Mouse (Mus musculus) intestine, embryonic 15.5 days (tissue): ENCODE measurements around the gene Slc22a13. TPM values are rescaled to one million over a fixed set of nuclear protein-coding genes. Genes with fewer than 3 reads are reported as not detected.

Experiments used
- ATAC-seq: fragments of 200-750 bp; cut with Nextera tagmentation; 2 replicates; pipeline ENCODE4 v1.8.0; 2017; ENCODE audit warnings: moderate TSS enrichment, moderate library complexity
- H3K27ac ChIP-seq: fragments of 300-500 bp; sonication (generic); 2 replicates; pipeline ENCODE4 v1.5.1; 2015; ENCODE audit warnings: mild to moderate bottlenecking, inconsistent platforms
- H3K27me3 ChIP-seq: fragments of 300-500 bp; sonication (generic); replicated peaks from 2 replicates; pipeline ENCODE4 v1.6.1; 2015; ENCODE audit warnings: inconsistent platforms
- H3K36me3 ChIP-seq: fragments of 300-500 bp; sonication (generic); 2 replicates; pipeline ENCODE4 v1.6.1; 2015; ENCODE audit warnings: inconsistent platforms
- H3K4me1 ChIP-seq: fragments of 300-500 bp; sonication (generic); replicated peaks from 2 replicates; pipeline ENCODE4 v1.6.1; 2015; ENCODE audit warnings: inconsistent platforms
- H3K4me2 ChIP-seq: fragments of 300-500 bp; sonication (generic); replicated peaks from 2 replicates; pipeline ENCODE4 v1.6.1; 2015; ENCODE audit warnings: mild to moderate bottlenecking, inconsistent platforms
- H3K4me3 ChIP-seq: fragments of 300-500 bp; sonication (generic); replicated peaks from 2 replicates; pipeline ENCODE4 v1.5.1; 2015; ENCODE audit warnings: inconsistent platforms
- H3K9ac ChIP-seq: fragments of 300-500 bp; sonication (generic); 2 replicates; pipeline ENCODE4 v1.6.1; 2015; ENCODE audit warnings: inconsistent platforms
- H3K9me3 ChIP-seq: fragments of 300-500 bp; sonication (generic); 2 replicates; pipeline ENCODE4 v1.6.1; 2016; ENCODE audit warnings: inconsistent platforms
- WGBS: fragments of 180-500 bp; shearing (Covaris S2); methylation state at CpG from one replicate; pipeline ENCODE4 v1.1.7; 2015; 5-methylcytosine and 5-hydroxymethylcytosine counted together
- polyA plus RNA-seq: library from polyadenylated mRNA; unstranded; fragments of >200 nt; fragmentation: Nextera tagmentation; extraction: Ambion mirVana; gene quantifications from 2 replicates; pipeline ENCODE4 v1.2.1, GENCODE M21; 2015

Gene Slc22a13
- polyA plus RNA-seq, 1 experiment from 2014 or later, result not detected

DNA sequence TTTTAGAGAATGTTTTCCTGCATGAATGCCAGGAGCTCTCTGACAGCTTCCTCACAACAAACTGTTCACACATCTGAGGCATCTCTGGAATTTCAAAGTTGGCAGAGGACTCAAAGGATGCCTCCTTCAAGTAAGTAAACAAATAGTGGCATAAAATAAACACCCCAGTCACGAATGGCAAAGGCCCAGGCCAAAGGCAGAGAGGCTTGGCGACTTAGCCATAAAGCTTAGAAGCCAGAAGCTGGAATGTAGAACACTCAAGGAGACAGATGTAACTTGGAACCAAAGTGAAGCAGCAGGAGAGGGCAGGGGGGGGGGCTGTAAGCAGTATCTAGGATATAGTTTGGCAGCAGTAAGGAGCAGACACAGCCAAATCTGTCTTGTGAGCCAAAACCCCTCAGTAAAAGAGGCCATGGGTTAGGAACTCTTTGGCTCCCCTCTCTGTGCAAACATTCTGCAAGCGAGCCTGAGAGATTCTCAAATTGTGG lies 27.6 kb downstream of the Slc22a13 start:
- H3K4me2 ChIP-seq, result no peak overlapping the region
- no peak overlapping the region for H3K9ac ChIP-seq
- no peaks in the 10 kb centered on the region; the same call in 1 of the 2 replicates for H3K4me1 ChIP-seq
- whole genome bisulfite sequencing, result 15% methylated on average over 3 of the region's 3 CpGs
- peak; percentile 45 for ATAC-seq
- no peaks in the 10 kb centered on the region for H3K27me3 ChIP-seq
- peak overlapping the region; percentile 51; the same call in 1 of the 2 replicates for H3K27ac ChIP-seq
- H3K4me3 ChIP-seq, result no peak overlapping the region
- no peaks in the 10 kb centered on the region for H3K9me3 ChIP-seq
- H3K36me3 ChIP-seq, result no peaks in the 10 kb centered on the region

DNA sequence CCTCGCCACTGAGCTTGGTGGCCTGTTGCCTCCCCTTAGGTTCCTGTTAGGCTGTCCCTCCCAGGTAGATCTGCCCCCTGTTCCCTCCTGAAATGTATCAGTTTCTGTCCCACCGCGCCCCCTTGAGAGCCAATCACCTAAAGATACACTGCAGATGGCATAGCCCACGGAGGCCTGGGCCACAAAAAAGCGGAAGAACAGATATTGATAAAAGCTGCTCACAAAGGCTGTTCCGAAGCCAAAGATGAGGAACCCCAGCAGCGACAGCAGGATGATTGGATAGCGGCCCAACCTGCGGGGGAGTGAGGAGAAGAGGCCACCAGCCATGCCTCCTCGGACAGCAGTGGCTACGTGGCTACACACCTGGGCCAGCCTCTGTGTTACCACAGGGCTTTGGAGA lies 29.6 kb downstream of the Slc22a13 start:
- H3K4me2 ChIP-seq, result no peak overlapping the region
- no peaks in the 10 kb centered on the region for H3K9me3 ChIP-seq
- H3K27me3 ChIP-seq, result no peaks in the 10 kb centered on the region
- no peak overlapping the region for H3K4me3 ChIP-seq
- H3K4me1 ChIP-seq, result no peaks in the 10 kb centered on the region; the same call in 1 of the 2 replicates
- H3K9ac ChIP-seq, result no peak overlapping the region
- no peak overlapping the region for H3K27ac ChIP-seq
- ATAC-seq, result no peak
- no peaks in the 10 kb centered on the region for H3K36me3 ChIP-seq
- WGBS, result 91% methylated on average over 11 of the region's 11 CpGs

DNA sequence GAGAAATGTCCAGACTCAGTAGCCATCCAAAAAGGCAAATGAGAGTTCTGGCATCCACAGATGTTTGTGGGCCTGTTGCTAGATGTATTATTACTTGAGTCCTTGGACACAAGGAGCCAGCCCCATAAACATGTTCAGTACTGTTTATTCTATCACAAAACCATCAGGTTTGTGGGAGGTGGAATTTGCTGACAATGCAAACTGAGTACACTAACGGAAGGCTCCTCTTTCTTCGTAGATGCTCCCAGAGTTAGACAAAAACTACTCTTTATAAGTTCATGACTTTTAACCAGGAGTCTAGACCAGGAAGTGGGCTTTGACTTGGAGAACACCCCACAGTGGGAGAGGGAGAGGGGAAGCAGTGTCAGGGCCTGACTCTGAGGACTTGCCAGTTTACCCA lies 41.3 kb downstream of the Slc22a13 start:
- H3K4me3 ChIP-seq, result no peak overlapping the region
- WGBS, result 89% methylated on average over 2 of the region's 2 CpGs
- H3K4me2 ChIP-seq, result no peak overlapping the region
- ATAC-seq, result no peak
- no peaks in the 10 kb centered on the region for H3K4me1 ChIP-seq
- H3K27ac ChIP-seq, result no peak overlapping the region
- no peak overlapping the region for H3K9ac ChIP-seq
- no peaks in the 10 kb centered on the region for H3K27me3 ChIP-seq
- no peaks in the 10 kb centered on the region for H3K36me3 ChIP-seq
- no peaks in the 10 kb centered on the region for H3K9me3 ChIP-seq

DNA sequence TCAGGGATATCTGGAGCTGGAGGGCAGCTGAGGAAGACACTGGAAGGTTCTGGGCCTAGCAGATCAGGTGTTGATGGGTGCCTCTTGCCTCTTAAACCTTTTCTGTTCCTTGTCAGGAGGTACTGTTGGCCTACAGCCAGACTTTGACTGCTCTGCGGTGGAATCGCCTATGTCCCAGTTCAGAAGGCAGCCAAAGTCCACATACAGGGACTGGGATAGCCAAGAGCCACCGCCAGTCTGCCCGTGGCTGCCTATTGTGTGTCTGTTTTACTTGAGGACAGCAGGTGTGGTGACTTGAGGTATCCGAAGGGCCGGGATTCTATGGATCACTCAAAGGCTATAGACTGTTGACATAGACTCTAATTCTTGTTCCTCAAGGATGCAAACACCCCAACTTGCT lies 43.4 kb downstream of the Slc22a13 start:
- ATAC-seq, result peak; percentile 56; the same call in 1 of the 2 replicates
- H3K4me2 ChIP-seq, result no peak overlapping the region
- H3K9ac ChIP-seq, result no peak overlapping the region
- 91% methylated on average over 6 of the region's 6 CpGs for WGBS
- H3K27me3 ChIP-seq, result no peaks in the 10 kb centered on the region
- no peaks in the 10 kb centered on the region for H3K36me3 ChIP-seq
- no peaks in the 10 kb centered on the region for H3K9me3 ChIP-seq
- no peak overlapping the region for H3K27ac ChIP-seq
- H3K4me1 ChIP-seq, result no peaks in the 10 kb centered on the region
- H3K4me3 ChIP-seq, result no peak overlapping the region

DNA sequence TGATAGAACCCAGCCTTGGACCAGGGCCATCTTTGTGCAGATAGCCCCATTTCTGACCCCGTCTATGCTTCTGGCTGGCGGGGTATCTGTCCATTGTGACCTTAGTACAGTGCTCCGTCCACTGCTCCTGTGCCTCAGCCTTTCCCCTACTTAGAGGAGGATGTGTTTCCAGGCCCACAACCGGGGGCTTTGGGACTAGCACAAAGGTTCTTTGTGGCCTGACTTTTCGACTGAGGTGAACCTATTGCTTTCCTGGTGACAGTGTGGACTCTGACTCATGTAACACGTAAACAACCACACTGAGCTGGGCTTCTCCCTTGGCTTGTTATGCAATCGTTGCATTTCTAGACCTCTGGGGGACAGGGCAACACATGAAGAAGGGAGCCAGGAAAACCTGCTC lies 44.2 kb downstream of the Slc22a13 start:
- Histone ChIP-seq H3K4me2 (no peak overlapping the region), H3K4me3 (no peak overlapping the region), H3K9me3 (no peaks in the 10 kb centered on the region), H3K36me3 (no peaks in the 10 kb centered on the region), H3K27ac (no peak overlapping the region), H3K4me1 (no peaks in the 10 kb centered on the region), H3K9ac (no peak overlapping the region), H3K27me3 (no peaks in the 10 kb centered on the region)
- ATAC-seq, result no peak
- 87% methylated on average over 7 of the region's 7 CpGs for WGBS

DNA sequence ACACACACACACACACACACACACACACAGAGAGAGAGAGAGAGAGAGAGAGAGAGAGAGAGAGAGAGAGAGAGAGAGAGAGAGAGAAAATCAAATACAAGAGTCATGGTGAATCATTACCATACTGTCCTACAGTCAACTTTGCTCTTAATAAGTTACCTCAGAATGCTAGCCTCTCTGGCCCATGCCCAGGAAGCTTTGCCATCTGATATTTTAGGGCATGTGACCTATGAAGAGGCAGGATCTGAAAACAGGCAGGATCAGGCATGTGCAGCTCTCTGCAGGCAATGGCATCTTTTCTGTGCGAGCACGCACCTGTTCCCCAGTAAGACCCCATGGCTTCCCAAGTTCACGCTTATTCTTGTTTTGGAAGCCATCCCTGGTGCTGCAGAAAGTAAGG lies 48.2 kb downstream of the Slc22a13 start:
- no peak overlapping the region for H3K27ac ChIP-seq
- WGBS, result 86% methylated on average over 3 of the region's 3 CpGs
- no peak overlapping the region for H3K9ac ChIP-seq
- ATAC-seq, result no peak
- no peaks in the 10 kb centered on the region for H3K36me3 ChIP-seq
- no peak overlapping the region for H3K4me2 ChIP-seq
- no peaks in the 10 kb centered on the region for H3K9me3 ChIP-seq
- no peak overlapping the region for H3K4me3 ChIP-seq
- H3K27me3 ChIP-seq, result peaks cover 4% of the 10 kb centered on the region; the same call in 1 of the 2 replicates
- no peaks in the 10 kb centered on the region for H3K4me1 ChIP-seq

DNA sequence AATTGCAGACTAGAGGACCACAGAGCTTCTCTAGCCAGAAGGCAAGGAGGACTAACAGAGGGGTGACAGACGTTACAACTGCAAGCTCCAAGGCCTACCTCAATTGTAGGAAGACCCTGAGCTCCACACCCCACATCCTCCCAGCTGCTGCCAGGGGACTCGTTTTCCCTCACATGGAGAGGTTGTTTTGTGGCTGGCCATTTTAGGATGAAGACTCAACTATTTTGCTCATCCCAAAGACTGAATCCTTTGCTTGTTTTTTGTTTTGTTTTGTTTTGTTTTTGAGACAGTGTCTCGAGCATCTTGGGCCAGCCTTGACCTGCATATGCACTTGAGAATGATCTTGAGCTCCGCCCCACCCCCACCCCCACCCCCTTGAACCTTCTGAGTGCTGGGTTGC lies 50.0 kb downstream of the Slc22a13 start, which contains the start of gene Gm47289:
Gm47289 (plus strand) TSS at position 301 of the 400 bp plus-strand sequence.
- 38% methylated on average over 4 of the region's 4 CpGs for WGBS
- Histone ChIP-seq H3K36me3 (no peaks in the 10 kb centered on the region), H3K4me3 (no peak within 1 kb of the TSS), H3K4me2 (no peak within 1 kb of the TSS), H3K9me3 (no peaks in the 10 kb centered on the region), H3K27ac (no peak within 1 kb of the TSS), H3K9ac (no peak within 1 kb of the TSS), H3K4me1 (no peaks in the 10 kb centered on the region), H3K27me3 (peaks cover 12% of the 10 kb centered on the region; the same call in 1 of the 2 replicates)
- ATAC-seq, result no peak

DNA sequence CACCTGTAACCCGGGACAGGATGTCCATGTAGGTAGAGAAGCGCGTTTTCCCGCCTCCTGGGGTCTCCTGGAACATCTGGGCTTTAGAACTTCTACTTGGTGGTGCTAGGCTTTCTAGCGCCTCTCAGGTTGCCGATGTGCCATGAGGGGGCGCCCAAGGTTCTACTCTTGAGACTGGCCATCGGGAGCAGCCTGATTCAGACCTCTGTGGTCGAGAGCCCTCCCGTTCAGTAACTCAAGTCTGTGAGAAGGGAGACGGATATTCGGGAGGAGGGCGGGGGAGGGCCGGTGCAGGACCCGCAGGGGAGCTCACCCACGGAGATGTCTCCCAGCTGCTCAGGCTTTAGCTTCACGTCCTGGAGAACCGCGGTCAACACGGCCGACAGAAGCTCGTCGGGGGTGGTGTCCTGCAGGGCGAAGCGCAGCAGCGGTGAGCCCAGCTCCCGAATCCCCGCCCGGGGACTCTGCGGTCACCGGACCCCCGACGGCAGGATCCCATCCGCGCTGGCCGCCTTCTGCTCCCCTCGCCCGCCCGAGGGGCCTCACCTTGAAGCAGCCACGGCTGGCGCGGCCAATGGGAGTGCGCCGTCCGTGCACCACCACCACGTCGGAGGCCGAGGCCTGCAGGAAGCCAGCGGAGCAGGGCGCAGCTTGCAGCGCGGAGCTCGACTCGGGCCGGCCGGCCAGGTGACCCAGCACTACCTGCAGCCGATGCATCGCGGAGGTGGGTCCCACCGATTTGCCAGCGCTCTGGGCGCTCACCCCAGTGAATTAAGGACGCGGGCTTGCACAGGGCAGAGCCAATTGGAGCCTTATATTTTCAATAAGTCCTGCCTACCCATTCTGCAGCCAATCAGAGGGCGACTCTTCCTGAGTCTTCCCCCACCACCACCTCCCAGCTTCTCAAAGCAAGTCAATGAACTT lies 52.4 kb downstream of the Slc22a13 start, which contains the start of gene Acaa1b:
Acaa1b (minus strand) TSS at position 816 of the 924 bp plus-strand sequence.
- no peak within 1 kb of the TSS for H3K27ac ChIP-seq
- peaks cover 12% of the 10 kb centered on the region; the same call in 1 of the 2 replicates for H3K27me3 ChIP-seq
- under 1% methylated on average over 64 of the region's 65 CpGs for WGBS

DNA sequence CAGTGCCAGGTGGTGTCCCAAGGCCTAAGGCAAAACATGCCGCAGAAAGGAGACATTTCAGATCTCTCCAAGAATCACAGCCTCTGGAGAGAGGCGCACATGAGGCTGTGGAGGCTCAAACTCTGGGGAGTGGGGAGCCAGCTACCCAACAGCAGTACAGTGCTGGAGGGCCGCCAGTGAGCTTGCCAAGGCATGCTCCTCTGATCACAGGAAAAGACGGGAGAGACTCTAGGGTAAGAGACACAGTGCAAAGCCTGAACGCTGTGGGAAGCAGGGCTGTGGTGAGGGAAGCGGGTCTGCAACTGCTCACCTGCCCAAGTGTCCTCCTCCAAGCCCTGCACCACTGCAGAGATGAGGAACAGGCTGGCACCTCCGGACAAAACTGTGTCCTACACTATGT lies 53.1 kb downstream of the Slc22a13 start:
- no peak for ATAC-seq
- WGBS, result 56% methylated on average over 7 of the region's 7 CpGs
- no peak overlapping the region for H3K27ac ChIP-seq
- no peaks in the 10 kb centered on the region for H3K36me3 ChIP-seq
- peaks cover 12% of the 10 kb centered on the region; the same call in 1 of the 2 replicates for H3K27me3 ChIP-seq
- no peaks in the 10 kb centered on the region for H3K9me3 ChIP-seq
- H3K4me2 ChIP-seq, result peak overlapping the region; percentile 82; the same call in 1 of the 2 replicates
- H3K4me3 ChIP-seq, result no peak overlapping the region
- no peak overlapping the region for H3K9ac ChIP-seq
- H3K4me1 ChIP-seq, result no peaks in the 10 kb centered on the region

More for the DNA sequence above, 52.4 kb downstream of the Slc22a13 start, which contains the start of gene Acaa1b:
- H3K4me3 ChIP-seq, result peak within 1 kb of the TSS; percentile 56
- H3K36me3 ChIP-seq, result no peaks in the 10 kb centered on the region
- peak within 1 kb of the TSS; percentile 82 for H3K4me2 ChIP-seq
- H3K4me1 ChIP-seq, result no peaks in the 10 kb centered on the region
- peak within 1 kb of the TSS; percentile 30; the same call in 1 of the 2 replicates for H3K9ac ChIP-seq
- peak; percentile 91 for ATAC-seq
- no peaks in the 10 kb centered on the region for H3K9me3 ChIP-seq

DNA sequence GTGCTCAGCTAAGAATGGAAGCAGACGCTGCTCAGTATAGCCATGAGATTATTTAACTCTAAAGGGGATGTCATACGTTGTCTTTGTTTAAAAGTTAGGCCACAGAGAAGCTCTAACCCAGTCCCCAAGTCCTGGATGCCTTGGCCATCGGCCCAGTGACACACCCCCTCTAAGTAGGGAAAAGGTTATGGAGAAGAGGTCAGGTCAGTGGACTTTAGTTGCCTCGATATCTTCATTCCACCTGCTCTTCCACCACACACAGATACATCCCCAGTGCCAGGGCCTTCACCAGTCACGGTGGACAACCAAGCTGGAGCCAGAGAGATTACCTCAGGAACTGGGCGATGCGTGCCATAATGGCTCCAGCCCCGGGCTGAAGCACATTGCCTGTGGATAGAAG lies 53.5 kb downstream of the Slc22a13 start:
- 82% methylated on average over 8 of the region's 8 CpGs for WGBS
- Histone ChIP-seq H3K36me3 (no peaks in the 10 kb centered on the region), H3K4me1 (no peaks in the 10 kb centered on the region), H3K27ac (no peak overlapping the region), H3K27me3 (peaks cover 12% of the 10 kb centered on the region; the same call in 1 of the 2 replicates), H3K4me2 (no peak overlapping the region), H3K9ac (no peak overlapping the region), H3K4me3 (no peak overlapping the region), H3K9me3 (no peaks in the 10 kb centered on the region)
- ATAC-seq, result no peak

DNA sequence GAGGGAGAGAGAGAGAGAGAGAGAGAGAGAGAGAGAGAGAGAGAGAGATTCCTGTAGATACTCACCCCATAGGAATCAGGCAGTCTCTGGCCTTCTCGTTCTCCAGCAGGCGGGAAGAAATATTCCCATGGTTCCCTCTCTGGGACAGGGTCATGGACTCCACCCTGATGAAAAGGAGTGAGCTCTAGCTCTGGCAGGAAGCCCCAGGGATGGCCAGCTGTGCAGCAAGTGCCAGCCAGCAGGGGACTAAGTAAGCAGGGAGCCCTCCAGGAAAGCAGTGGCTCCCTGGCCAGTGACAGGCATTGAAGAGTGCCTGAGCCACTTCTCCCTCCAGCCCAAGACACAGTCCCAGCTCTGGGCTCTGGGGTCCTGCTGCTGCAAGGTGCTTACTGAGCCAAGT lies 57.1 kb downstream of the Slc22a13 start:
- ATAC-seq, result no peak
- 54% methylated on average over 2 of the region's 2 CpGs for WGBS
- Histone ChIP-seq H3K36me3 (no peaks in the 10 kb centered on the region), H3K9me3 (no peaks in the 10 kb centered on the region), H3K4me3 (no peak overlapping the region), H3K4me1 (no peaks in the 10 kb centered on the region), H3K27ac (no peak overlapping the region), H3K9ac (no peak overlapping the region), H3K27me3 (peaks cover 12% of the 10 kb centered on the region; the same call in 1 of the 2 replicates), H3K4me2 (no peak overlapping the region)

DNA sequence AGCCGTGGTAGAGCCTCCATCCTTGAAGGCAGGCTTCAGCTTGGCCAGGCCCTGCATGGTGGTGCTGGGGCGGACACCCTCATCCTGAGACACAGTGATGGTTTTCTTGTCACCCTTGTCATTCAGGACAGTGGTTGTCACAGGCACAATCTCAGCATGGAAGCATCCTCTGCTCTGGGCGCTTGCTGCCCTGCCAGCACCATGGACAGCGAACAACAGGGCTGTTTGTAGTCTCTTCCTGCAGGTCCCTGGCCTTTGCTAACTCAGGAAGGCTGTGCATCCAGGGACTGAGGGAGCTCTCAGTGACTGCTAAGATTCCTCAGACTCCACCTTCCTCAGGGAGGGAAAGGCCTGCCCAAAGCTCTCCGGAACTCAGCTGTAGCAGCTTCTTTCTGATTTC lies 59.3 kb downstream of the Slc22a13 start:
- 0 out of 2 replicates have a peak, but pooled peaks cover 1% of the 10 kb centered on the region for H3K27me3 ChIP-seq
- 19% methylated on average over 5 of the region's 5 CpGs for WGBS
- H3K27ac ChIP-seq, result no peak overlapping the region
- ATAC-seq, result no peak
- no peak overlapping the region for H3K4me3 ChIP-seq
- no peaks in the 10 kb centered on the region for H3K4me1 ChIP-seq
- no peaks in the 10 kb centered on the region for H3K36me3 ChIP-seq
- no peak overlapping the region for H3K9ac ChIP-seq
- H3K9me3 ChIP-seq, result no peaks in the 10 kb centered on the region
- H3K4me2 ChIP-seq, result no peak overlapping the region
